Mouse (Mus musculus) lung, adult 2 months (tissue): Measurements from ENCODE around the gene Mapkbp1. TPM values are rescaled to one million over a fixed set of nuclear protein-coding genes. Genes with fewer than 3 reads are reported as not detected.

ENCODE experiments used
- DNase-seq: peaks from one replicate; pipeline ENCODE4 v3.0.0; 2022
- H3K4me1 ChIP-seq: fragments of 200-500 bp; 2 replicates; pipeline ENCODE4 v1.6.1; 2011; ENCODE audit warnings: low read length; ENCODE audit not compliant: control insufficient read depth, insufficient read depth
- H3K4me3 ChIP-seq: fragments of 200-500 bp; replicated peaks from 2 replicates; pipeline ENCODE3; 2011; ENCODE audit warnings: low read depth, mild to moderate bottlenecking, control low read depth, low read length; ENCODE audit errors: extremely low read depth
- CTCF ChIP-seq: fragments of 200-500 bp; IDR thresholded peaks from 2 replicates; pipeline ENCODE4 v1.5.1; 2011; ENCODE audit warnings: mild to moderate bottlenecking, low read length, control low read depth; ENCODE audit not compliant: insufficient read depth
- POLR2A ChIP-seq: fragments of 200-500 bp; IDR thresholded peaks from 2 replicates; pipeline ENCODE4 v1.6.1; 2011; ENCODE audit warnings: low read depth, mild to moderate bottlenecking, control low read depth, low read length, borderline replicate concordance; ENCODE audit errors: extremely low read depth
- WGBS: fragments of 180-500 bp; shearing (Covaris S2); methylation state at CpG from one replicate; pipeline ENCODE4 v1.1.7; 2018; 5-methylcytosine and 5-hydroxymethylcytosine counted together
- polyA plus RNA-seq: library from polyadenylated mRNA; depleted of rRNA; stranded (reverse); fragments of >200 nt; gene quantifications from 2 replicates; pipeline ENCODE4 v1.2.3, GENCODE M21; 2012

Mapkbp1 gene
- polyA plus RNA-seq, 1 experiment, result 37.5 TPM

- H3K4me1 ChIP-seq, result peaks cover 8% of the 10 kb centered on the region
- no peak for DNase-seq
- 85% methylated on average over 5 of the region's 5 CpGs for WGBS
- H3K4me3 ChIP-seq, result no peak overlapping the region
- no peak for TF ChIP-seq POLR2A
- no peak for TF ChIP-seq CTCF
Observed at GRCm38 (mm10) chr2:120024337-120024736, 51.8 kb downstream of the Mapkbp1 start.

GRCm38 (mm10) chr2:120026984-120027949 is 54.8 kb downstream of the Mapkbp1 start, which contains the start of the genes Jmjd7 and Gm28042:
Gene Jmjd7 (plus strand): TSS chr2:120027483.
Gene Gm28042 (plus strand): TSS chr2:120027493.
- 4% methylated on average over 50 of the region's 50 CpGs for WGBS
- H3K4me3 ChIP-seq, result peak within 1 kb of the TSS; percentile 88
- TF ChIP-seq POLR2A, result peak; percentile 69
- no peak for TF ChIP-seq CTCF
- peaks cover 8% of the 10 kb centered on the region for H3K4me1 ChIP-seq
- DNase-seq, result peak; percentile 93

- peaks cover 8% of the 10 kb centered on the region for H3K4me1 ChIP-seq
- 38% methylated on average over 3 of the region's 3 CpGs for WGBS
- peak overlapping the region; percentile 88 for H3K4me3 ChIP-seq
- TF ChIP-seq CTCF (no peak), POLR2A (no peak)
- no peak for DNase-seq
Observed at GRCm38 (mm10) chr2:120027950-120028331, 55.4 kb downstream of the Mapkbp1 start.

- DNase-seq, result no peak
- 77% methylated on average over 8 of the region's 8 CpGs for WGBS
- Histone ChIP-seq H3K4me1 (peaks cover 8% of the 10 kb centered on the region), H3K4me3 (no peak overlapping the region)
- TF ChIP-seq CTCF, result no peak
Observed at GRCm38 (mm10) chr2:120030380-120030779, 57.9 kb downstream of the Mapkbp1 start.

- DNase-seq, result no peak
- H3K4me3 ChIP-seq, result no peak within 1 kb of the TSS
- WGBS, result 67% methylated on average over 12 of the region's 12 CpGs
- peaks cover 5% of the 10 kb centered on the region for H3K4me1 ChIP-seq
- no peak for TF ChIP-seq CTCF
- no peak for TF ChIP-seq POLR2A
Observed at GRCm38 (mm10) chr2:120032726-120033467, 60.4 kb downstream of the Mapkbp1 start, which contains the start of gene Pla2g4b. Gene Pla2g4b (plus strand): TSS chr2:120033417.

- Histone ChIP-seq H3K4me3 (no peak overlapping the region), H3K4me1 (no peaks in the 10 kb centered on the region; the same call in 1 of the 2 replicates)
- 48% methylated on average over 5 of the region's 5 CpGs for whole genome bisulfite sequencing
- no peak for DNase-seq
- no peak for TF ChIP-seq CTCF
- TF ChIP-seq POLR2A, result no peak
Observed at GRCm38 (mm10) chr2:120033726-120034125, 61.2 kb downstream of the Mapkbp1 start.

GRCm38 (mm10) chr2:120037744-120038143 is 65.2 kb downstream of the Mapkbp1 start:
- no peak for TF ChIP-seq CTCF
- TF ChIP-seq POLR2A, result no peak
- no peak overlapping the region for H3K4me3 ChIP-seq
- WGBS, result 79% methylated on average over 9 of the region's 9 CpGs
- no peak for DNase-seq
- H3K4me1 ChIP-seq, result no peaks in the 10 kb centered on the region; the same call in 1 of the 2 replicates

GRCm38 (mm10) chr2:120040991-120041390 is 68.5 kb downstream of the Mapkbp1 start:
- DNase-seq, result no peak
- Histone ChIP-seq H3K4me3 (no peak overlapping the region), H3K4me1 (no peaks in the 10 kb centered on the region)
- WGBS, result 89% methylated on average over 5 of the region's 5 CpGs
- no peak for TF ChIP-seq POLR2A
- no peak for TF ChIP-seq CTCF

- Histone ChIP-seq H3K4me1 (no peaks in the 10 kb centered on the region), H3K4me3 (no peak overlapping the region)
- WGBS, result 44% methylated on average over 4 of the region's 4 CpGs
- peak; percentile 21 for DNase-seq
- no peak for TF ChIP-seq CTCF
- TF ChIP-seq POLR2A, result no peak
Observed at GRCm38 (mm10) chr2:120044101-120044603, 71.7 kb downstream of the Mapkbp1 start.
